Mouse (Mus musculus) embryonic facial prominence, embryonic 13.5 days (tissue): Measurements from ENCODE around the gene Srcin1. TPM values are rescaled to one million over a fixed set of nuclear protein-coding genes. Genes with fewer than 3 reads are reported as not detected.
A peak's percentile ranks its signal among the peaks of the same experiment; 100 is the strongest.

Experiments
- ATAC-seq: fragments of 200-750 bp; cut with Nextera tagmentation; 2 replicates; pipeline ENCODE4 v1.8.0; 2017; ENCODE audit warnings: low read depth; ENCODE audit not compliant: insufficient number of reproducible peaks, insufficient read depth, low FRiP score, low TSS enrichment
- H3K27ac ChIP-seq: fragments of 300-500 bp; sonication (generic); 2 replicates; pipeline ENCODE4 v1.5.1; 2015; ENCODE audit warnings: moderate library complexity, mild to moderate bottlenecking, inconsistent platforms
- H3K27me3 ChIP-seq: fragments of 300-500 bp; sonication (generic); 2 replicates; pipeline ENCODE4 v1.6.1; 2015; ENCODE audit warnings: mild to moderate bottlenecking, inconsistent platforms
- H3K36me3 ChIP-seq: fragments of 300-500 bp; sonication (generic); 2 replicates; pipeline ENCODE4 v1.6.1; 2015; ENCODE audit warnings: mild to moderate bottlenecking, inconsistent platforms
- H3K4me1 ChIP-seq: fragments of 300-500 bp; sonication (generic); 2 replicates; pipeline ENCODE4 v1.6.1; 2015; ENCODE audit warnings: inconsistent platforms
- H3K4me2 ChIP-seq: fragments of 300-500 bp; sonication (generic); 2 replicates; pipeline ENCODE4 v1.6.1; 2015; ENCODE audit warnings: moderate library complexity, mild to moderate bottlenecking, inconsistent platforms
- H3K4me3 ChIP-seq: fragments of 300-500 bp; sonication (generic); 2 replicates; pipeline ENCODE4 v1.5.1; 2015; ENCODE audit warnings: mild to moderate bottlenecking, inconsistent platforms
- H3K9ac ChIP-seq: fragments of 300-500 bp; sonication (generic); 2 replicates; pipeline ENCODE4 v1.6.1; 2015; ENCODE audit warnings: mild to moderate bottlenecking, inconsistent platforms
- H3K9me3 ChIP-seq: fragments of 300-500 bp; sonication (generic); 2 replicates; pipeline ENCODE4 v1.6.1; 2016; ENCODE audit warnings: inconsistent platforms
- WGBS: fragments of 180-500 bp; shearing (Covaris S2); methylation state at CpG from one replicate; pipeline ENCODE4 v1.1.7; 2015; ENCODE audit warnings: mixed read lengths; 5-methylcytosine and 5-hydroxymethylcytosine counted together
- polyA plus RNA-seq: library from polyadenylated mRNA; unstranded; fragments of >200 nt; fragmentation: Nextera tagmentation; extraction: Ambion mirVana; gene quantifications from 2 replicates; pipeline ENCODE4 v1.2.1, GENCODE M21; 2015

The Srcin1 gene
- polyA plus RNA-seq, 1 experiment from 2014 or later: 0.76 TPM

GRCm38 (mm10) chr11:97536835-97537579, 39.0 kb downstream of the Srcin1 start:
- H3K9ac ChIP-seq: peak overlapping the region; percentile 64
- ATAC-seq: no peak
- peaks cover 59% of the 10 kb centered on the region for H3K4me1 ChIP-seq
- H3K27me3 ChIP-seq: peaks cover 82% of the 10 kb centered on the region
- WGBS: under 1% methylated on average over 36 of the region's 36 CpGs
- H3K4me2 ChIP-seq: peak overlapping the region; percentile 86
- no peaks in the 10 kb centered on the region for H3K9me3 ChIP-seq
- H3K4me3 ChIP-seq: peak overlapping the region; percentile 47
- no peak overlapping the region for H3K27ac ChIP-seq
- no peaks in the 10 kb centered on the region for H3K36me3 ChIP-seq

DNA sequence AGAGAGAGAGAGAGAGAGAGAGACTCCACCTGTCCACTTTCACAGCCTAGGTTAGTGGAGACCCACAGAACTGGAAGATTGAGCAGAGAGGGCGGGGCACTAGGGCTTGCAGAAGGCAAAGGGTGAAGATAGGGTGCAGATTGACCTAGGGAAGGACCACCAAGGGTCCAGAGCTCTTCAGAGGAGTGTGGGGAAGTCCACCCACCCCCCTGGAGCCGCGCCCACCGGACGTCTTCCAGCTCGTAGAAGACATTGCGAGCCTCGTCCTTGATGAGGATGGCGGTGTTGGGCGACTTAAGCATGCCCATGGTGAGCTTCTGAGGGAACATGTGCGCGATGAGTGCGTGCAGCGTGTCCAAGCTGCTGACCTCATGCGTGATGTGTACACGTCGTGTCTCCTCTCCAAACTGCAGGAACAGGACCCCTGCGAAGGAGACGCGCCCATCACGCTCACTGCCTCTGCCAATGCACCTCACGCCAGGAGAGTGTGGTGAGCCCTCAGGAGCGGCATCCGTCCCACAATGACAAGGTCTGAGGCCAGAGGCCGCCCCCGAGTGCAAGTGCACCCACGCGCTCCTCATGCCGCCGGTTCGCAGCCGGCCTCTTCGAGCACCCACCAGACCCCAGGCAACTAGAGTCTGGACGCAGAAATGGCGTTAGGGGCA, 39.8 kb downstream of the Srcin1 start:
- Histone ChIP-seq H3K9me3 (no peaks in the 10 kb centered on the region), H3K27me3 (peaks cover 84% of the 10 kb centered on the region), H3K4me2 (peak overlapping the region; percentile 86), H3K36me3 (no peaks in the 10 kb centered on the region), H3K9ac (no peak overlapping the region), H3K4me1 (peaks cover 58% of the 10 kb centered on the region), H3K27ac (no peak overlapping the region), H3K4me3 (peak overlapping the region; percentile 47)
- ATAC-seq: no peak
- 12% methylated on average over 35 of the region's 35 CpGs for WGBS

- ATAC-seq: no peak
- H3K4me3 ChIP-seq: no peak overlapping the region
- 36% methylated on average over 5 of the region's 5 CpGs for WGBS
- no peak overlapping the region for H3K4me2 ChIP-seq
- no peaks in the 10 kb centered on the region for H3K9me3 ChIP-seq
- H3K27me3 ChIP-seq: peaks cover 86% of the 10 kb centered on the region
- H3K27ac ChIP-seq: no peak overlapping the region
- H3K36me3 ChIP-seq: no peaks in the 10 kb centered on the region
- H3K4me1 ChIP-seq: peaks cover 52% of the 10 kb centered on the region
- H3K9ac ChIP-seq: no peak overlapping the region
These were observed 40.3 kb downstream of the Srcin1 start for GRCm38 (mm10) chr11:97535660-97536059.

DNA sequence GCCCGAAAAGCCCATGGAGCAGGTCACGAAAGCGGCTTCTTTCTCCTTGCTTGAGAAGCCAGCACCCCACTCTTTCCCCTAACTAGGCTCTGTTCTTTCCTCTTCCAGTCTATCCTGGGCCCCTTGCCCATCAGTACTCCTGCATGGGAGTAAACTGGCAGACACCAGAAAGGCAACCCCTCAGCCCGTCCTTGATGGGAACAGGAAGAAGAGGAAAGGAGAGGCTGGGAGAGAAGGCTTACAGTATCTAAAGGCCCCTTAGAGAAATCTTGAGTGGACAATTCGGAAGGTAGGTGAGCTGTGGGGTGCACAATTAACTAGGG, 40.7 kb downstream of the Srcin1 start:
- Histone ChIP-seq H3K4me3 (peak overlapping the region; percentile 35), H3K9ac (no peak overlapping the region), H3K9me3 (no peaks in the 10 kb centered on the region), H3K4me1 (peaks cover 49% of the 10 kb centered on the region), H3K36me3 (no peaks in the 10 kb centered on the region), H3K4me2 (peak overlapping the region; percentile 54), H3K27me3 (peaks cover 90% of the 10 kb centered on the region), H3K27ac (no peak overlapping the region)
- 31% methylated on average over 5 of the region's 5 CpGs for WGBS
- ATAC-seq: no peak

- peak overlapping the region; percentile 54 for H3K4me2 ChIP-seq
- peak overlapping the region; percentile 35 for H3K4me3 ChIP-seq
- ATAC-seq: no peak
- H3K4me1 ChIP-seq: peaks cover 46% of the 10 kb centered on the region
- no peaks in the 10 kb centered on the region for H3K36me3 ChIP-seq
- peaks cover 92% of the 10 kb centered on the region for H3K27me3 ChIP-seq
- WGBS: 4% methylated on average over 95 of the region's 95 CpGs
- H3K27ac ChIP-seq: no peak overlapping the region
- peak overlapping the region; percentile 54; the same call in 1 of the 2 replicates for H3K9ac ChIP-seq
- no peaks in the 10 kb centered on the region for H3K9me3 ChIP-seq
These were observed 41.3 kb downstream of the Srcin1 start for GRCm38 (mm10) chr11:97534442-97535307.

DNA sequence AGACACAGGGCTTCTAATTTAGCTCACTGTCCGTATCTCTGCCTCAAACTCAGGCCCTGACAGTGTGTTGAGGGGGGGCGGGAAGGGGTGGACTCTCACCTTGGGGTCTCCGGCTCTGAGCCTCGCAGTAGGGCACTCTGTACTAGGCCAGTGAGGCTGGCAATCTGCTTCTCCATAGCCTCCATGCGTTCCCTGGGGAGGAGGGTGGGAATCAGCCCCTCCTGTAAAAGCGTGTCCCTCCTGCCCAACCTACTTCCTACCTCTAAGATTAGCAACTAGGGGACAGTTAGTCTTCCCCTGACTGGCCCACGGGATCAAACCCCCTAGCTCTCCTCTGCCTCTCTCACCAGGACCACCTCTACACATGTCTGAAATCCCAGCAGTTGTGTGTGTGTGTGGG, 42.3 kb downstream of the Srcin1 start:
- Histone ChIP-seq H3K27ac (no peak overlapping the region), H3K4me1 (peaks cover 46% of the 10 kb centered on the region), H3K4me2 (no peak overlapping the region), H3K4me3 (no peak overlapping the region), H3K9me3 (no peaks in the 10 kb centered on the region), H3K9ac (no peak overlapping the region), H3K36me3 (no peaks in the 10 kb centered on the region), H3K27me3 (peaks cover 86% of the 10 kb centered on the region)
- ATAC-seq: no peak
- WGBS: 19% methylated on average over 7 of the region's 7 CpGs

DNA sequence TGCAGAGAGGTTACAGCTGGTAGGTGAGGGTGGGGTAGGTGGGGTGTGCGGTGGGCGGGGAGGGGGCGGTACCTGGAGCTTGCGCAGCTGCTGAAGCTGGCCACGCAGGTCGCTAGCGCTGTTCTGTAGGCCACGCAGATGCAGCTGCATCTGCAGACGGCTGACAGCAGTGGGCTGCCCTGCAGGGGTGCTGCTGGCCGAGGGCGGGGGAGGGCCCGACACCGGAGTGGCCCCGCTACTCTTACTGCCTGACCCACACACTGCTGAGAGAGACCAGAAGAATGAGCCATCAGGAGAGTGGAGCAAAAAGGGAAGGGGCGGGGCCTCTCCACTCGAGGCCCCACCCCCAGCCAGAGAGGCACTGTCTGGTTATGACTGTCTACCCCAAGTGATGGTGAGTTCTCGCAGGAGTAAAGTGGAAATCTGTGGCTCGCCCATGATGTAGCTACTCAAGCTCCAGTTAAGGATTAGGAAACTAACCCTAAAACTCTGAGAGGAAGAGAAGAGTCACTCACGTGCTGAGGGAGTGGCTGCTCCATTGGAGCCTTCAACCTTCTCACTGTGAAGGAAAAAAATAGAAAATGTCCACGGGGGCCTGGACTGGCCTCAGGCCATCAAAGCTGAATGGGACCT, 42.9 kb downstream of the Srcin1 start:
- H3K9ac ChIP-seq: no peak overlapping the region; the same call in 1 of the 2 replicates
- 3% methylated on average over 20 of the region's 20 CpGs for WGBS
- H3K36me3 ChIP-seq: no peaks in the 10 kb centered on the region
- H3K4me1 ChIP-seq: peaks cover 46% of the 10 kb centered on the region
- H3K9me3 ChIP-seq: no peaks in the 10 kb centered on the region
- no peak for ATAC-seq
- H3K4me3 ChIP-seq: peak overlapping the region; percentile 33
- H3K27ac ChIP-seq: no peak overlapping the region
- H3K27me3 ChIP-seq: peaks cover 80% of the 10 kb centered on the region
- H3K4me2 ChIP-seq: peak overlapping the region; percentile 70

DNA sequence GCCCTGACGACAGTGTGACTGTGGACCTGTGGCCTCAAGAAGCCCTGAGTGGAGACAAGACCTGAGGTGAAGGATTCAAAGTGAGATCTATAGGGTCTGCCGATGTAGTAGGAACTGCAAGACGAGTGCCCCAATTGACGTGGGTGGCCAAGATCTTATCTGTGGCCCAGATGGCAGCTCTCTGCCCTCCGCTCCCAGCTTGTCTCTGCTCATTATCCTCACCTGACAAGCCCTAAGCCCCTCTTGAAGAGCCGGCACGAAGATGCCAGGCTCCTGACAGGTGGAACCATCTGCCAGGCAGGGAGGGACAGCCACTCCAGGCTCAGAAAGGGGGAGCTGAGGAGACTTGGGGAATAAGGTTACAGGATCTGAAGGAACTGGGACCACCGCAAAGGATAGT, 43.6 kb downstream of the Srcin1 start:
- Histone ChIP-seq H3K27ac (no peak overlapping the region), H3K27me3 (peaks cover 73% of the 10 kb centered on the region), H3K9me3 (no peaks in the 10 kb centered on the region), H3K4me1 (peaks cover 41% of the 10 kb centered on the region), H3K4me2 (peak overlapping the region; percentile 70), H3K9ac (no peak overlapping the region), H3K36me3 (no peaks in the 10 kb centered on the region), H3K4me3 (peak overlapping the region; percentile 43)
- WGBS: 13% methylated on average over 8 of the region's 8 CpGs
- no peak for ATAC-seq

DNA sequence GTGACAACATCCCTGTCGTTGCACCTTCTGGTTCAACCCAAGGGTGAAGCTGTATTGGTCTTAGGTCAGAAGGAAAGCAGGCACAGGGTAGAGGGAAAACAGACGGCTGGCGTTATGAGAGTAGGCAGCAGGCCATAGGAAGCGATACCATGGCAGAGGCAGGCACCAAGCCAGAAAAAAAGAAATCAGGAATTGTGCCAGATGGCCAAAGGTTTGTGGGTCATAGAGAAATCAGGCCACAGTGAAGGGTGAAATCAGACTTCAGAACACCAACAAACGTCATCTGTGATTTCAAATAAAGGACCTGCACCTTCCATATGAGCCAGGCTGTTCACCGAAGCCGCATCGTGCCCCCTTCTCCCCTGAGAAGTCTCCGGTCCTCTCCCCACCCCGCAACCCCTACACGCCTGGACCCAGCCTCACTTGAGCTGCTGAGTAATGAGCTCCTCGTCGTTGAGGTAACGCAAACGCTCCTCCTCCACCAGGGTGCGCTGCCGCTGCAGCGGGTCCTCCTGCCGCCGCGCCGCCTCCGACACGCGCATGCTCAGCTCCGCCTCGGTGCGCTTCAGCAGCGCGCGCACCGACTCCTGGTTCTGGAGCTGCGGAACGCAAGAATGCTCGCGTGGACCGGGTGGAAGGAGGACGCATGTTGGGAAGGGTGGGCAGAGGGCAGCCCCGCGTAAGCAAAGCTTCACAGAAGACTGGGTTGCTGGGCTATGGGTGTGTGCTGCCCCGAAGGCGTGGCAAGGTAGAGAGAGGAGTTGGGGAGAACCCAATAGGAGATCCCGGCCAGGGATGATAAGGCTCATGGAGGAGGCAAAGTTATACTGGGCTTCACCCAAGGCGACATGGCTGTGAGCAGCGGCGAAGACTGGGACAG, 44.4 kb downstream of the Srcin1 start:
- WGBS: 7% methylated on average over 46 of the region's 46 CpGs
- Histone ChIP-seq H3K9me3 (no peaks in the 10 kb centered on the region), H3K4me1 (peaks cover 33% of the 10 kb centered on the region), H3K4me2 (peak overlapping the region; percentile 70), H3K36me3 (no peaks in the 10 kb centered on the region), H3K9ac (peak overlapping the region; percentile 37), H3K4me3 (peak overlapping the region; percentile 43), H3K27ac (no peak overlapping the region), H3K27me3 (peaks cover 66% of the 10 kb centered on the region)
- 0 out of 2 replicates have a peak, but pooled peaks have one; percentile 22 for ATAC-seq

GRCm38 (mm10) chr11:97530961-97531360, 45.0 kb downstream of the Srcin1 start:
- no peak overlapping the region for H3K27ac ChIP-seq
- H3K4me2 ChIP-seq: no peak overlapping the region
- no peak overlapping the region for H3K9ac ChIP-seq
- H3K27me3 ChIP-seq: peaks cover 59% of the 10 kb centered on the region
- H3K4me3 ChIP-seq: no peak overlapping the region
- H3K9me3 ChIP-seq: no peaks in the 10 kb centered on the region
- ATAC-seq: no peak
- peaks cover 29% of the 10 kb centered on the region for H3K4me1 ChIP-seq
- H3K36me3 ChIP-seq: no peaks in the 10 kb centered on the region
- 65% methylated on average over 5 of the region's 5 CpGs for WGBS
